Mouse (Mus musculus): ENCODE data around the gene Xrcc1.

The Xrcc1 gene

GRCm38 (mm10) chr7:24529580-24529979, 16.5 kb upstream of the Xrcc1 start:
- DNase-seq, result no peak

GRCm38 (mm10) chr7:24530062-24530931, 15.8 kb upstream of the Xrcc1 start, which contains the start of gene Irgq:
TSS of gene Irgq (plus strand) at chr7:24530689.
- DNase-seq, result peak; percentile 96 to 98

GRCm38 (mm10) chr7:24531211-24531971, 14.7 kb upstream of the Xrcc1 start:
- DNase-seq, result peak; percentile 48 to 49

DNA sequence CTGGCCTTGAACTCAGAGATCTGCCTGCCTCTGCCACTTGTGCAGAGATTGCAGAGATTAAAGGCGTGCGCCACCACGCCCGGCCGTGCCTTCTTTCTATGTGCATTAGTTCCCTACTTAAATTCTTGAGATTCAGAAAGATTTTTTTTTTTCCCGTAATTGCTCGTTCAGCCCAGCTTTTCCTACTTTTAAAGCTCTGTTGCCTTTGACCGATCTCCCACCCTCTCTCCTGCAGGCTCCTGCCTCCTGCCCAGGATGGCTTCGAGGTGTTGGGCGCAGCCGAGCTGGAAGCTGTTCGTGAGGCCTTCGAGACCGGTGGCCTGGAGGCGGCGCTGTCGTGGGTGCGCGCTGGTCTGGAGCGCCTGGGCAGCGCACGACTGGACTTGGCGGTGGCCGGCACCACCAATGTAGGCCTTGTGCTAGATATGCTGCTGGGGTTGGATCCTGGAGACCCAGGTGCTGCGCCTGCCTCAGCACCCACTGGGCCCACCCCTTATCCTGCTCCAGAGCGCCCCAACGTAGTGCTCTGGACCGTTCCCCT, 13.0 kb upstream of the Xrcc1 start:
- no peak for DNase-seq

DNA sequence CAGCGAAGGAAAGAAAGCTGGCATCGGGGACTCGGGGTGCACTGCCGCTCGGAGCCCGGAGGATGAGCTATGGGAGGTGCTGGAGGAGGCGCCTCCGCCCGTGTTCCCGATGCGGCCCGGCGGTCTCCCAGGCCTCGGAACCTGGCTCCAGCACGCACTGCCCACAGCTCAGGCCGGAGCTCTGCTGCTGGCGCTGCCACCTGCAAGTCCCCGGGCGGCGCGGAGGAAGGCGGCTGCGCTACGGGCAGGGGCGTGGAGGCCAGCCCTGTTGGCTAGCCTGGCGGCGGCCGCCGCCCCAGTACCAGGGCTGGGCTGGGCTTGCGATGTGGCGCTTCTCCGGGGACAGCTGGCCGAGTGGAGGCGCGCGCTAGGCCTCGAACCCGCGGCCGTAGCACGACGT, 12.3 kb upstream of the Xrcc1 start:
- DNase-seq, result no peak

DNA sequence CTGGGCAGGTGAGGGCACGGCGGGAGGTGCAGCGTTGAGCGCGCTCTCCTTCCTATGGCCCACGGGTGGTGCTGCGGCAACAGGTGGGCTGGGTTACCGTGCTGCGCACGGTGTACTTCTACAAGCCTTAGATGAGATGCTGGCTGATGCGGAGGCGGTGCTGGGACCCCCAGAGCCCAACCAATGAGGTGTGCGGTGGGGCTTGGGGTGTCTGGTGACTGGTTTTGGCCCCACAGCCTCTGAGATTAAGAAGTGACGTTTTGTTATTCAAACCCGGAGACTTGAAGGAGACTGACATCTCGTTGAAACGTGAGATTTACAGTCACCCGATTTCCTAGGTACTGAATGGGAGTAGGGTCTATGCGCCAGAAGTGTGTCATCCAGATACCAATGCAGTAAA, 11.8 kb upstream of the Xrcc1 start:
- no peak for DNase-seq

- DNase-seq, result no peak
Measured at GRCm38 (mm10) chr7:24537081-24537480, 9.0 kb upstream of the Xrcc1 start.

DNA sequence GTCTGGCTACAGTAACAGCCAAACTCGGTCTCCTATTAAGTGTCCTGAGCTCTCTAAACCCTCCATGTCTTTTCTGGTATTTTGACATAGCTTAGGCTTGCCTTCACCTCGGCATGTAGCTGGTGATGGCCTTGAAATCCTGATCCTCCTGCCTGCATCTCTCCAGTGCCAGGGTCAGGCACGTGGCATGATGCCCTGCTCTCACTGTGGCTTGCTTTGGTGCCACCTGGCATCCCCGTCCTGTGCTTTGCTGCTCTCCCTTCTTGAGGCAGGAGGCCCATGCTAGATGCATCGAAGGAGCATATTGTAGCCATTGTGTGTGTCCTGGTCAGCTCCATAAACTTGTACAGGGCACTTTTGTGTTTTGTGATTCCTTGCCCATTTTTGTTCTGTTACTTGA, 8.5 kb upstream of the Xrcc1 start:
- no peak for DNase-seq

DNA sequence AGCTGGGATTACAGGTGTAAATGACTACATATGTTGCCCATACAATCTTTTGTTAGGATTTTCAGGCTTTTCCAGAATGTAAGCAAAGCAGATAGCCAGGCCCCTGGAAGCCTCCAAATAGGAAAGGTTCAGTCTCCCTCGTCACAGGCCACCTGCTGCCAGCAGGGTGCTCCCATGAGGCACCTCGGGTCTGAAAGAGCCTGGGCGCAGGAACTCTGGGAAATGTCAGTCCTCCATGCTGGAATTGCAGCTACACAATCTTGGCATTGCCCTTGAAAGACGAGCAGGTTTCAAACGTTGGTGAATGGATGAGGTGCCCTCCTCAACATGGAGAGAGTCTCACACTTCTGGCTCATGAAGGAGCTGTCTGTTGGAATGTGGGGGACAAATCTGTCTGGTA, 7.9 kb upstream of the Xrcc1 start:
- DNase-seq, result no peak

GRCm38 (mm10) chr7:24538701-24539100, 7.4 kb upstream of the Xrcc1 start:
- DNase-seq, result no peak

DNA sequence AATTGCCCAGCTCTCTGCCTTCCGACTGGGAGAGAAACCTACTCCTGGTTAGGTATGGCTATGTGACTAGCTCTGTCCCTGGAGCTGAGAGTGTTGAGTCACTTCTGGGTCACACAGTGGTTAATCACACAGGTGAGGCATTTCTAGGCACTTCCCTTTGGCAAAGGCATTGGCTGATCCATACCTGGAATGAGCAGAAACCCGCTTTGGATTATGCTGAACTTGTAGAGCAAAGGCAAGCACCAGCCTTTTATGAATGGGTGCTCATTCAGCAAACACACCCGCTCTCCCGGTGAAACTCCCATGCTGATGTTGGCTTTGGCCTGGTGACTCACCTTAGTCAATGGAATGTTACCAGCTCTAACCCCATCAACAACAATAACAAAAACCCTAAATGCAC, 6.4 kb upstream of the Xrcc1 start:
- no peak for DNase-seq

DNA sequence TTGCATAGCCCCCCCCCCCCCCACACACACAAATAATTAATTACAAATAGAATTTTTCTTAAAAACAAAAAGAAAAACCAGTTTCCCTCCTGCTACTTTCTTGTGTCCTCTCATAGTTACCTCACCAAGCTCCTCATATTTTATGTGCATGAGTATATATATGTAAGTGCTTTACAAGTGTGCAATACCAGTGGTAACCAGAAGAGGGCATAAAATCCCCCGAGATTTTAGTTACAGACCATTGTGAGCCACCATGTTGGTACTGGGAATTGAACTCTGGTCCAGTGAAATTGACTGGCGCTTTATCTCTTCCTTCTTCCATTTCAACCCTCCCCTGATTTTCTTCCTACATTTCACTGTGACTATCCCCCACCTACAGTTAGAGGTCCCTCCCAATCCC, 1.6 kb upstream of the Xrcc1 start:
- DNase-seq, result no peak

DNA sequence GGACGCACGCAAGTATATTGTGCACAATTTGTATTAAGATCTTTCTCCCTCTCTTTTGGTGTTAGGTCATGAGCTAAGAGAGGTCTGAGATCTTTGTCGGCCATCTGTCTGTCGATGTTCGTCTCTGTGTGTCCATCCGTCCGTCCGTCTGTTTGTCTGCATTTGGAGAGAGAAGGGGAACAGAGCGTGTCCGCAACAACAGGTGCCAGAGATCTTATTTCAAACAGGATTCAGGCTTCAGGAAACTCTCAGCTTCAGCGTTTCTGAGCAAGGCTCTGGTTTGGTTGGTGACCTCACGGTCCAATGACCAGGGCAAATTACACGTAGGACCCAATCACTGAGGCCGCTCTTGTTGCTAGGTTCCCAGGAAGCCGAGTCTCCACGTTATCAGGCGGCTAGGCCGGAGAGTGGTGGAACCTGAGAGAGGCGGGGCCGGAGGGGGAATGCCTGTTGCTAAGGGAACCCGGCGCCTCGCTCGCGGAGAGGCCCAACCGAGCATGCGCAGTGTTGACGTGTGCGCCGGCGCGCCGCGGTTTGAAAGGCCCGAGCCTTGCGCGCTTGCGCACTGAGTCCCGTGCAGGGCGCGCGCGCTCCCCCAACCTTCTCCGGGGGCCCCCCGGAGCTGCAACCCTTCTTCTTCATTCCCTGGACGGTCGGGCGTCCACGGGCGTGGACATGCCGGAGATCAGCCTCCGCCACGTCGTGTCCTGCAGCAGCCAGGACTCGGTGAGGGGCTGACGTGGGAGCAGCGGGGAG, 723 bp downstream of the Xrcc1 start:
- DNase-seq, result peak; percentile 96 to 97

DNA sequence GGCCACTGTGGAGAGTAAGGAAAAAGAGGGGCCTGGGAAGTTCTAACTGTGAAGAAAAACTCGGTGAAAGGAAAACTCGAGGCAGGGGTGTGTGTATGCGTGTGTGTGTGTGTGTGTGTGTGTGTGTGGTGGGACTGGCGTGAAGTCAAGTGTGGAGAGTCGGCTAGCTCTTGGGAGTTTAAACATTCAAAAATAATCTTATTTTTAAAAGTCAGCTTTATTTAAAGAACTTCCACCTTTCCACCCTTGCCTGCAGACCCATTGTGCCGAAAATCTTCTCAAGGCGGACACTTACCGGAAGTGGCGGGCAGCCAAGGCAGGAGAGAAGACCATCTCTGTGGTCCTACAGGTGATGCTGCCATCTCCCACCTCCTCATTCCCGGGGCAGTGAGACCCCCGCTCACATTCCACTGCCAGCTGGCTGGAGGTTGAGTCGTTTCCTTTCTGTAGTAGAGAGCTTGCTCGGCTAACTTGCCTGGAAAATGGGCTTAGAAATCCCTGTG, 1.5 kb downstream of the Xrcc1 start:
- no peak for DNase-seq

DNA sequence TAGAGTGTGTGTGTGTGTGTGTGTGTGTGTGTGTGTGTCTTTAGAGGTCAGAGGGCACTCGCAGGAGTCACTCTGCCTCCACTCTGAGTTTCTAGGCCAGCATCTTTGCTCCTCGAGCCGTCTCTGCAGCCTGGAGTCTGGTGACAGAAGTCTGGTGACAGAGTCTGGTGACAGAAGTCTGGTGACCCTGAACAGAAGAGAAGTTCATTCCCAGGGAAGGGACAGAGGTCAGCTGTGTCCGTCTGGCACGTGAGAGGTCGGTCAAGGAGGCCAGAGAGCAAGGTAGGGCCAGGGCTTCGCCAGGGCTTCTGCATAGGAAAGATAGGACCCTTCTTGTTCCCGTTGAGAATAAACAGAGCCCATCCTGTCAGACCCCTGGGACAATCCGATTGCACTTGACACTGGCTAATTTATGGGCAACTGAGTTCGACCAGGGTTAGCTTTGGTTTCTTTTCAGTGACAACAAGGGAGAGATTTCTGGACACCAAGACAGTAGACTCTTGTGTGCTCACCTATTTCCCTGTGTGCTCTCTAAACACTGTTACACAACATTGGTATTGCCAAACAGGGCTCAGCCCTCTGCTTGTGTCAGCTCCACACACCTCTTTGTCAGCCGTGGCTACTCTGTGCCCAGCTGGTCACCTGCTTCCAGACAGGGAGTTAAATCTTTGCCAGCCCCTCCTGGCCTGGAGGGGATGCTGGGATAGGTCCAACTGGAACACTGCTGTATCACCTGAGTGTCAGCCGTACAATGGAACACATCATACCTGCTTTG, 6.1 kb downstream of the Xrcc1 start:
- no peak for DNase-seq

- DNase-seq, result no peak
Measured at GRCm38 (mm10) chr7:24555786-24556185, 9.7 kb downstream of the Xrcc1 start.

GRCm38 (mm10) chr7:24561450-24561849, 15.4 kb downstream of the Xrcc1 start:
- no peak for DNase-seq

DNA sequence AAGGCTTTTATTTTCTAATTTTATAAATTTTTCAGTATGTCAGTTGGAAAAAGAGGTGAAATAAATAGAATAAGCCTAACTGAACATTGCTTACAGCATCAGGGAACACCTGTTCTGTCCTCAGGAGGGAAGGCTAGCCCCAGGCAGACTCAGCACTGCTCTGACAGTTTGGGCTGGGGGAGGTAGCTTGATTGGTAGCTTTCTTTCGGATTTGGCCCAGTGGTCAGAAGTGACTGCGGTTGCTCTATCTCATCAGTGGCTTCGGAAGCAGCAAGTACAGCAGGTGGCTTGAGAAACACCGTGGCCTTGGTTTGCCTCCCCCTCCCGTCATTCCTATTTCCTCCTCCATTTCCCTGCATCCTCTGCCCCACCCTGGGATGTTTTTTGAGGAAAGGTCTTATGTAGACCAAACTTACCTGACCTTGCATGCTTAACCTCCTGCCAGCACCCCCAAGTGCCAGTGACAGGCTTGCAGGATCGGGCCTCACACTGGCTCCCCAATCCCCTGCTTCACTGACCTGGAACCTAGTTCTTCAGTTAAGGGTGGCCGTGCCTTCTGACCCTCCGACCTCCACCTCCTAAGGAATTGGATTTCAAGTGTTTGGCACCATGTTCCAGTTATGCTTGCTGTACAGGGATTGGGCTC, 17.2 kb downstream of the Xrcc1 start:
- DNase-seq, result no peak

DNA sequence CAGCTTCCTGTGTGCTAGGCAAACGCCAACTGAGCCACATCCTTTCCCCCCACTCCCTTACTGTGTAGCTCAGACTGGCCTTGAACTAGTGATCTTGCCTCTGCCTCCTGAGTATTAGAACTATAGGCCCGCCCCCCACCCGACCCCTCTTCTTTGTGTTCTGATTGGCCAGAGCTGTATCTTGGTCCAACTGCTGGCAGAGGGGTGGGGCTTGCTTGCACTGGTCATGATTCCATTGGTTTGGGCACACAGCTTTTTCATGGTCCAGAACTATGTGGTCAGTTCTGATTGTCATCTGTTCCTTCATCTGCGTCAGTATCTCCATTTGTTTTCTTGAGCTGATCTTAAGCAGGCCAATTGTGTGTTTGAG, 17.7 kb downstream of the Xrcc1 start:
- no peak for DNase-seq

DNA sequence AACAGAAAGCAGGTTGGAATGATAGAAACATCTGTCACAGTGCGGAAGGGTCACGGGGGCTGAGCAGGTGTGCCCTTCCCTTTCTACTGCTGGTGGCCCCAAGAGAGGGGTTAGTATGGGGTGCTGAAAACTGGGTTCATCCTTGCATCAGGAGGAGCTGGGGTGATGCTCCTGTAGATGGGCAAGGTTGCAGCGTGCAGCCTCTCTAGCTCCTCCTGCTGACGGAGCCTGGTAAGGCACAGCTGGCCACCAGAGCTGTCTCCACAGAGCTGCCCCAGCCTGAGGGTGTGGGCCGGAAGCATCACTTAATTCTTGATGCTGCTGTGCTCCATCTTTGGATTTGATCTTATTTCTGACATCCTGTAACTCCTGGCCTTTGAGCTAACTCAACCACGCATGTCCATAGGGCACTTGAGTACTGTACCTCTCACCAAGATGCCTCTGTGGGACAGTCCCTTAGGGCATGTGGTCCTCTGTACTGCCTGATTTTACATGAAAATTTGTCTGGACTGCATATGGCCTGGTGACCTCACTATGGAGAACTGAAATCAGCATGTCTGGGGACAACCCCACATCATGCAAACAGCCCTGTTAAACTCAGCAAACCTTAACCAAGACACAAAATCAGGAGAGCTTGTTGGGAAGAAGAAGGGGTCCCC, 18.6 kb downstream of the Xrcc1 start:
- DNase-seq, result peak; percentile 37 to 45

GRCm38 (mm10) chr7:24565627-24566026, 19.5 kb downstream of the Xrcc1 start:
- DNase-seq, result no peak

All from thymus, adult 18-20 months (tissue).